Comparison of ENCODE assay signal across 21 mouse cellular contexts in genomic region chr2:126623138-126623537, GRCm38 (mm10). TPM values are rescaled to one million over a fixed set of nuclear protein-coding genes. Genes with fewer than 3 reads are reported as not detected.
DNase-seq lines count a peak whose midpoint lies in the region; ATAC-seq and TF ChIP-seq lines count a peak whose summit lies in the region.
"Had no signal": no experiment of that assay in that cellular context is flagged by ENCODE, and none has a peak within 500 bp of the region (broad histone marks: within the 10 kb centered on the region; RNA-seq: fewer than 3 reads in every experiment).

No protein-coding gene starts in this region.

- no peak for TF ChIP-seq CTCF in testis, adult 2 months (IDR thresholded peaks at IDR 0.05; ENCODE audit: control insufficient read depth, insufficient read depth, insufficient replicate concordance, low read depth, low read length)

- H3K27me3 ChIP-seq in testis, adult 2 months (ENCODE audit: control insufficient read depth, insufficient read depth, low read length), result no peaks in the 10 kb centered on the region
- H3K27me3 ChIP-seq: forebrain, embryonic 13.5 days; limb, embryonic 12.5 days; lung, embryonic 15.5 days; neural tube, embryonic 12.5 days; Patski had no signal

- no peak for TF ChIP-seq POLR2A in testis, adult 2 months (IDR thresholded peaks at IDR 0.05; ENCODE audit: control insufficient read depth, low read depth, low read length)

- H3K4me1 ChIP-seq in testis, adult 2 months (ENCODE audit: control insufficient read depth, insufficient read depth, low read length), result peaks cover 3% of the 10 kb centered on the region
- H3K4me1 ChIP-seq: lung, embryonic 15.5 days; neural tube, embryonic 12.5 days had no signal

- H3K4me3 ChIP-seq in testis, adult 2 months (ENCODE audit: control insufficient read depth, low read depth, low read length), result peak overlapping the region; percentile 82
- H3K4me3 ChIP-seq: forebrain, embryonic 13.5 days; limb, embryonic 12.5 days; lung, embryonic 15.5 days; midbrain, embryonic 10.5 days; myocyte; neural tube, embryonic 12.5 days had no signal

- no peak for DNase-seq in cerebellum, postnatal 4 days (ENCODE audit: low spot score in 2 of 2)
- no peak for DNase-seq in testis, postnatal 10 days (ENCODE audit: low spot score)
- DNase-seq in cerebellum, adult 9-11 months, result peak; percentile 89
- no peak for DNase-seq in right cerebral cortex, adult 2 months (ENCODE audit: low spot score in 2 of 2)
- no peak for DNase-seq in kidney, adult 9 months
- DNase-seq in MN1 (ENCODE audit: low spot score), result no peak
- DNase-seq: adrenal gland, postnatal 14 days; heart, postnatal 14 days; kidney, postnatal 14 days; layer of hippocampus, adult 9-11 months had no signal

- H3K36me3 ChIP-seq in testis, adult 2 months (ENCODE audit: control insufficient read depth, insufficient read depth, low read length), result no peaks in the 10 kb centered on the region
- H3K36me3 ChIP-seq: neural tube, embryonic 12.5 days had no signal

- no peak overlapping the region for H3K27ac ChIP-seq in testis, adult 2 months (ENCODE audit: control insufficient read depth, insufficient read depth, low read depth, low read length)
- H3K27ac ChIP-seq: forebrain, embryonic 13.5 days; limb, embryonic 12.5 days; lung, embryonic 15.5 days; midbrain, embryonic 10.5 days; neural tube, embryonic 12.5 days had no signal

- peak; percentile 84 for ATAC-seq in cerebellum, adult (ENCODE audit: insufficient number of reproducible peaks, low FRiP score, low TSS enrichment)
- ATAC-seq: forebrain, embryonic 13.5 days; intestine, embryonic 16.5 days; midbrain, embryonic 16.5 days; Patski had no signal

RNA-seq across cellular contexts. Expression of gene Hdc, which starts 4.0 kb away (rescaled TPM):
- 22.3 and 23.7 TPM in 2 replicates for polyA plus RNA-seq in testis, adult 2 months (2012; rRNA removed)

RNA-seq across cellular contexts. Expression of gene Gabpb1, which starts 53.0 kb away (rescaled TPM):
- 21.7 and 24.5 TPM in 2 replicates for polyA plus RNA-seq in testis, adult 2 months (2012; rRNA removed)
